Mouse (Mus musculus): ENCODE data around the gene Ribc1.

Gene Ribc1

DNA sequence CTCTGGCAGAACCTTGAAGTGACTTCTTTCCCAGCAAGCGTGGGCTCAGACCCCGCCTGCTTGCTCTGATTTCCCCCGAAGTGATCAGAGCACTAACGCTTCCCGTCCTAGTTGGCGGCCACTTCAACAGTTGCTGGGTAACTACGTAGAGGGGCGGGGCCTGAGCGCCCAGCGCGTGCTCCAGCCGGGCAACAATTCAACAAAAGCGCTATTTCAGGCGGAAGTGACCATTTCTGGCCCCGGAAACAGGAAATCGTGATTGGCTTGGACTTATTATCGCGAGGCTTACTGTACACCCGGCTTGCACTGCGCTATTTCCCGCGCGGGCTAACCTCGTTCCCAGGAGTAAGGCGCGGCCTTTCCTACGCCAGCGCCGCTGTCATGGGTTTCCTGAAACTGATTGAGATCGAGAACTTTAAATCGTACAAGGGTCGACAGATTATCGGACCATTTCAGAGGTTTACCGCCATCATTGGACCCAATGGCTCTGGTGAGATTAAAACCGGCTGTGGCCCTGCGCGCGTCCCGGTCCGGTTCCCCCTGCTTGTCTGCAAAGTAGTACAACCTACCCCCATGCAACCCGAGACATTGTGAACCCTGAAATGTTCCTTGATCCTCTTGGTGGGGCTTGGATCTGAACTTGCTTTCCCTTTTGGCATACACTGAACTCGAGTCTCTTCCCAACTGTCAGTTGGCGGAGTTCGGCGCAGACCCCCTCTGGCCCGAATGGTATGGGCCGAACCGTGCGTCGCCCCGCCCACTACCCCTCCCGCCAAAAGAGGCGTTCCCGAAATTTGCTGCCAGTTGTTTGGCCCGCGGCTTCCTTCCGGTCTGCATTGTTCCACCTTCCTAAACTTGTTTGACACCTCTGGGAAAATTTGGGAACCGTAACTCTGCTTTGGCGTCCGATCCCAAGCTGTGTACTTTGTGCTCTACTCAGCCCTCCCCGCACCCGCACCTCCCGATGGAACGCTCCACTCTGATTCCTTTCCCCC, at the start of gene Ribc1, which contains the start of gene Smc1a:
Gene Ribc1, minus strand, starts transcription at position 145 of the 995 bp plus-strand sequence.
Gene Smc1a, plus strand, starts transcription at position 278 of the 995 bp plus-strand sequence.
- peak; percentile 97 for DNase-seq (ENCODE audit: low read depth)

DNA sequence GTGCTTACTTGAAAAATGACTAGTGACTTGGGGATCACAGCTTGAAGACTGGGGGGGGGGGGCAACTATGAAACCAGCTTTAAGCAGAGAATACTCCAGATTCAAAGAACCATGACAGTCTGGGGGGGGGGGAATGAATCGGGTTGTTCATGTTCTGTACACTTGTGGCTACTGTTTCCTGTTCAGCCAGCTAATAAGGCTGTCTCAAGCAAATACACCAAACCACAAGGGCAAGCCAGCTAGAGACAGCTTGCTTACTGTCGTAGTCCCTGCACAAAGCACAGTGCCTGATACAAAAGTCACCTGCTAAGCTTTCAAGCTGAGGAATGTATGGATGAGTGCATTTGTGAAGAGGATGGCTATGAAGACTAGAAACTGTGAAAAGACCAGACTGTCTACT, 49.6 kb upstream of the Ribc1 start:
- peak; percentile 72 for DNase-seq (ENCODE audit: low read depth)

DNA sequence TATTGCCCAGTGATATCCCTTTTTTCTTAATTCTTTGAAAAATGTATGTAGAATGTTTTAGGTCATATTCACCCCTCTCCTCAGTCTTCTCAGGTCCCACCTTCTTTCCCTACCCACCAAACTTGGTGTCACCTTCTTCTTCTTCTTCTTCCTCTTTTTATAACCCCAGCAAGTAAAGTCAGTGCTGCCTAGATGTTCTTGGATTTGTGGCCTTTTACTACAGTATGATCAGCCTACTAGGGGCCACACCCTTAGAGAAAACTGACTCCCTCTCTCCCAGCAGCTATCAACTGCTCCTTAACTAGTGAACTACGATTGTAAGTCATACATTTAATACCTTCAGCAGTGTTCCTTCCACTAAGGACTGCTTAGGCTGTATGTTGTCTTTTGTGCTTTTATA, 38.0 kb upstream of the Ribc1 start:
- DNase-seq (ENCODE audit: low read depth) = no peak

- peak; percentile 19 for DNase-seq (ENCODE audit: low read depth)
Measured at GRCm38 (mm10) chrX:152052546-152052945, 36.5 kb upstream of the Ribc1 start.

DNA sequence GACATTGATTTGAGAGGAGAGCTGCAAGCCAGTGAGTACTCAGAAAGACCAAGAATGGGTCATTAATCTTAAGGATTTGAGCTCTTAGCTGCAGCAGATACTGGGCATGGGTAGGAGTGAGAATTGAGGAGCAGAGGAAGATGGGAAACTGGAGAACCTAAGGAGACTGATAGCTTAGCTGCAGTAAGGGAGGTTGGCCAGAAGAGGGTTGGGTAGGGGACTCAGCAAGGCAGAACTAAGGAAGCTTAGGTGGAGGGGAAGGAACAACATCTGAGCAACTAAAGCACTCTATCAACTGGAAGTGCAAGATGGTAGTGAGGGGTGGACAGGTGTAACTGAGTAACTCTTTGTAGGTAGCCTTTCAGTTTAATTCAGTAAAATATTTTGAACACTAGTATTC, 31.1 kb upstream of the Ribc1 start:
- DNase-seq (ENCODE audit: low read depth) = no peak

DNA sequence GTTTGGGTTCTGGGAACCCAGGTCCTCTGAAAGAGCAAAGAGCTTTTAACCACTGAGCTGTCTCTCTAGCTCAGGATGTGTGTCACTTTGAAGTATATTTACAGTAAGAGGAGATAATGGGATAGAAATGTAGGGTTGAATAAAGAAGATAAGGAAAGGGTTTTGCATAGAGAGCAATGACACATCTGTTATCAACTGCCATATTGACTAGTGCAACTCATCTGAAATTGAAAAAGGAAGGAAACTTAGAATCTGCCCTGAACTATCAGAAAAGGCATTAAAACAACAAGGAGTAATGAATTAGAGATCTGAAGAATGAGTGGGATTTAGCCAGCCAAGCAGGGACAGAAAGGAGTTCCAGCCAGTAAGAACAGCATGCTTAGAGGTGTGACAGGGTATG, 23.8 kb upstream of the Ribc1 start:
- DNase-seq (ENCODE audit: low read depth) = peak; percentile 33

DNA sequence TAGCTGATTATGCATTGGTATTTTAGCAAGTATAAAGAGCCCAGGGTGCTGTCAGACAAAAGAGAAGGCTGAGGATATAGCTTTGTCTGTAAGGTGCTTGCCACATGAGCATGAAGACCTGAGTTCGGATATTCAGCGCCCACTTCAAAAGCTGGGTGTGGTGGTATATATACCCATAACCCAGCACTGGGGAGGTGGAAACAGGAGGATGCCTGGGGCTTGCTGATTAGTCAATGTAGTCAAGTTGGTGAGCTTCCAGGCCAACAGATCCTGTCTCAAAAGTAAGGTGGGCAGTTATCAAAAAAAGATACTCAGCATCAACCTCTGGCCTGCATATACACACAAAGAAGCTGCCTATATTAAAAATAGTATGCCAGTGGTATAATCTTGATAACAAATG, 3.2 kb upstream of the Ribc1 start:
- peak; percentile 73 for DNase-seq (ENCODE audit: low read depth)

- DNase-seq (ENCODE audit: low read depth) = no peak
Measured at GRCm38 (mm10) chrX:152017186-152017585, 1.1 kb upstream of the Ribc1 start.

DNA sequence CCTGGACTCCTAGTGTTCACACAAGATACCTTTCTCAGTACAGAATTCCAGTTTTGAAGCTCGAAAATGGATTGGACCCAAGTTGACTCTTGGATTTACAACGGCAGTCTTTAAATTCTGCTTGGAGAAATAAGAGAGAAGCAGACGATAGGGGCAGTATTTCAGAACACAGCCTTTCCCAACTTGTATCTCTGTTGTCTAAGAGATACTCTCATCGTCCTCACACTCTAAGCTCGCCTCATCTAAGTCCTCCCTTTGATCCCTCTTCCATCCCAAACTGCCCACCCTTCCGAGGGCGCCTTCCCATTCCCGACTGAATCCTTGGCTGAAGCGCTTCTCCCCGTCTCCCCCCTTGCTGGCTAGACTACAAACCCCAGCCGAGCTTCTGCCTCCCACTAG, 344 bp downstream of the Ribc1 start:
- DNase-seq (ENCODE audit: low read depth) = peak; percentile 57

DNA sequence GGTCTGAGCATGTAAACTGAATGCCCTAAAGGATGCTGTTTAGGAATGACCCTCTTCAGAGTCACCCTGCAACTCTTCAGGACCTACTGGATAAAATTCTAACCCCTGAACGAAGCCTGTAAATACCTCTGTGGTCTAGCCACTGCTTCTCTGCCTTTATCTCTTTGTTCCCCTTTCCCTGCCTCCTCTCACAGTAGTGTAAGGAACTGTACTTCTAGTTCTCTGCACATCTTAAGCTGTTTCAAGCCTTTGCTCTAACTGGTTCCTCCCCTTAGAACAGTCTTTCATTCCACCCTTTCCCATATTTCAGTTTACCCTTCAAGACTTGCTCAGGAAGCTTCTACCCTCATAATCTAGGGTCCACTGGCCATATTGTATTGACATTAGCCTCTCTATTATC, 8.2 kb downstream of the Ribc1 start:
- DNase-seq (ENCODE audit: low read depth) = no peak

GRCm38 (mm10) chrX:152002865-152003264, 13.2 kb downstream of the Ribc1 start:
- peak; percentile 59 for DNase-seq (ENCODE audit: low read depth)

GRCm38 (mm10) chrX:152001737-152002710, 14.1 kb downstream of the Ribc1 start, which contains the start of gene Hsd17b10:
Gene Hsd17b10, plus strand, starts transcription at chrX:152001845.
- DNase-seq (ENCODE audit: low read depth) = peak; percentile 85

- peak; percentile 42 for DNase-seq (ENCODE audit: low read depth)
Measured at GRCm38 (mm10) chrX:152001182-152001684, 14.9 kb downstream of the Ribc1 start.

GRCm38 (mm10) chrX:151999006-151999710, 16.9 kb downstream of the Ribc1 start:
- DNase-seq (ENCODE audit: low read depth) = no peak

Measured in 416B (cell line).